Mouse (Mus musculus) right cerebral cortex, postnatal 4 days (tissue): Measurements from ENCODE around the gene Acot1.
A peak's percentile ranks its signal among the peaks of the same experiment; 100 is the strongest.
"Not testable (repeated sequence)": the region's sequence is repeated elsewhere in the genome, so short reads cannot be mapped to it uniquely, and the experiment has no call there.

Source experiments
- DNase-seq: peaks from one replicate; pipeline ENCODE4 v3.0.0-alpha.2; 2022

Gene Acot1

GRCm38 (mm10) chr12:84009171-84009965 is at the start of gene Acot1:
TSS of gene Acot1 (plus strand) at chr12:84009490.
- peak; percentile 60 for DNase-seq

GRCm38 (mm10) chr12:83965235-83965634 is 44.1 kb upstream of the Acot1 start:
- DNase-seq: no peak

GRCm38 (mm10) chr12:83972117-83972516 is 37.2 kb upstream of the Acot1 start:
- no peak for DNase-seq

- DNase-seq: no peak
Observed at GRCm38 (mm10) chr12:83978862-83979261, 30.4 kb upstream of the Acot1 start.

- DNase-seq: no peak
Observed at GRCm38 (mm10) chr12:83981615-83982014, 27.7 kb upstream of the Acot1 start.

GRCm38 (mm10) chr12:83984752-83985151 is 24.5 kb upstream of the Acot1 start, which contains the start of gene Heatr4:
TSS of gene Heatr4 (minus strand) at chr12:83984852.
- no peak for DNase-seq

- no peak for DNase-seq
Observed at GRCm38 (mm10) chr12:83987242-83987582, 22.1 kb upstream of the Acot1 start.

- DNase-seq: peak; percentile 68
Observed at GRCm38 (mm10) chr12:83987583-83988441, 21.5 kb upstream of the Acot1 start, which contains the start of gene Acot2. TSS of gene Acot2 (plus strand) at chr12:83987861.

GRCm38 (mm10) chr12:83988483-83988882 is 20.8 kb upstream of the Acot1 start:
- DNase-seq: no peak

GRCm38 (mm10) chr12:83989378-83989777 is 19.9 kb upstream of the Acot1 start:
- DNase-seq: no peak

GRCm38 (mm10) chr12:83997221-83997620 is 12.1 kb upstream of the Acot1 start:
- no peak for DNase-seq

GRCm38 (mm10) chr12:83998341-83999107 is 10.8 kb upstream of the Acot1 start:
- DNase-seq: no peak

- DNase-seq: peak; percentile 17
Observed at GRCm38 (mm10) chr12:83999237-83999636, 10.1 kb upstream of the Acot1 start.

- DNase-seq: no peak
Observed at GRCm38 (mm10) chr12:84000418-84000817, 8.9 kb upstream of the Acot1 start.

GRCm38 (mm10) chr12:84003866-84004265 is 5.4 kb upstream of the Acot1 start:
- no peak for DNase-seq

- DNase-seq: no peak
Observed at GRCm38 (mm10) chr12:84008251-84008650, 1.0 kb upstream of the Acot1 start.

- DNase-seq: no peak
Observed at GRCm38 (mm10) chr12:84008729-84009128, 561 bp upstream of the Acot1 start.

- no peak for DNase-seq
Observed at GRCm38 (mm10) chr12:84010201-84010600, 911 bp downstream of the Acot1 start.

GRCm38 (mm10) chr12:84011251-84012040 is 2.2 kb downstream of the Acot1 start:
- peak; percentile 73 for DNase-seq

GRCm38 (mm10) chr12:84013130-84013529 is 3.8 kb downstream of the Acot1 start:
- DNase-seq: no peak

GRCm38 (mm10) chr12:84013701-84014100 is 4.4 kb downstream of the Acot1 start:
- no peak for DNase-seq

GRCm38 (mm10) chr12:84020528-84020927 is 11.2 kb downstream of the Acot1 start:
- not testable (repeated sequence) for DNase-seq
